ENCODE assay signal across 18 mouse cellular contexts in the genomic region with DNA sequence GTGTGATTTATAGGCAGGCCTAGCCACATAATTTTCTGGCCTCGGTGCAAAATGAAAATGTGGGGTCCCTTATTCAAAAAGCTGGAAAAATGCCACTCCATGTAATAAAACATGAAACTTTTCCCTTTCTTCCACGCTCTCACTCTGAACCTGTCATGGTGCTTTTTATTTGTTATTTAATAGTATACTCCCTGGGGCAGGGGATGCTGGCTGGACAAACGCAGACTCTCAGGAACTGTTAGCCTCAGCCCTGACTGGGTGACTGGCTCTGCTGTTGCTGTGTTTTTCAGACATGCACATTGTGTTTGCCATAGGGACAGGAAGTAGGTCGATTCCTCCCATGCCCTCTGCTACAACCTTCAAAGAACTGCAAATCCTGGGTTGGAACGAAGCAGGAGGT.
DNase-seq lines count a peak whose midpoint lies in the region; ATAC-seq and TF ChIP-seq lines count a peak whose summit lies in the region.
"Had no signal": no experiment of that assay in that cellular context is flagged by ENCODE, and none has a peak within 500 bp of the region (broad histone marks: within the 10 kb centered on the region; RNA-seq: fewer than 3 reads in every experiment).

No protein-coding gene starts in this region.

- TF ChIP-seq CTCF in lung, embryonic 14.5 days (IDR thresholded peaks at IDR 0.05; ENCODE audit: low read depth), result no peak
- TF ChIP-seq CTCF in lung, postnatal 0 days (IDR thresholded peaks at IDR 0.05), result no peak

- no peaks in the 10 kb centered on the region for H3K9me3 ChIP-seq in kidney, embryonic 15.5 days (replicated peaks)
- no peaks in the 10 kb centered on the region for H3K9me3 ChIP-seq in lung, embryonic 14.5 days (ENCODE audit: low read depth, low read length)
- no peaks in the 10 kb centered on the region for H3K9me3 ChIP-seq in lung, postnatal 0 days (ENCODE audit: low read length)
- H3K9me3 ChIP-seq in limb, embryonic 15.5 days, result no peaks in the 10 kb centered on the region
- H3K9me3 ChIP-seq: midbrain, embryonic 12.5 days; neural tube, embryonic 12.5 days had no signal

- H3K36me3 ChIP-seq in kidney, embryonic 15.5 days, result no peaks in the 10 kb centered on the region
- no peaks in the 10 kb centered on the region for H3K36me3 ChIP-seq in lung, embryonic 14.5 days (ENCODE audit: insufficient read depth)
- no peaks in the 10 kb centered on the region for H3K36me3 ChIP-seq in lung, postnatal 0 days (ENCODE audit: insufficient read depth, low read length)
- no peaks in the 10 kb centered on the region for H3K36me3 ChIP-seq in limb, embryonic 15.5 days
- H3K36me3 ChIP-seq: midbrain, embryonic 12.5 days; neural tube, embryonic 12.5 days had no signal

- peak overlapping the region; percentile 42; the same call in 1 of the 2 replicates for H3K27ac ChIP-seq in kidney, embryonic 15.5 days
- H3K27ac ChIP-seq in lung, embryonic 14.5 days (ENCODE audit: low read depth), result no peak overlapping the region
- no peak overlapping the region for H3K27ac ChIP-seq in lung, postnatal 0 days (ENCODE audit: low read length)
- no peak overlapping the region for H3K27ac ChIP-seq in limb, embryonic 15.5 days
- H3K27ac ChIP-seq: hindbrain, embryonic 14.5 days; midbrain, embryonic 12.5 days; neural tube, embryonic 12.5 days had no signal

- WGBS in kidney, embryonic 15.5 days, result 13% methylated on average over 5 of the region's 5 CpGs
- 44% methylated on average over 5 of the region's 5 CpGs for WGBS in lung, embryonic 14.5 days
- WGBS in lung, postnatal 0 days, result 44% methylated on average over 5 of the region's 5 CpGs
- WGBS in limb, embryonic 15.5 days, result 9% methylated on average over 5 of the region's 5 CpGs

- H3K4me2 ChIP-seq in kidney, embryonic 15.5 days, result no peak overlapping the region
- no peak overlapping the region for H3K4me2 ChIP-seq in lung, embryonic 14.5 days
- no peak overlapping the region for H3K4me2 ChIP-seq in lung, postnatal 0 days (replicated peaks; ENCODE audit: low read depth, low read length)
- H3K4me2 ChIP-seq in limb, embryonic 15.5 days, result no peak overlapping the region
- H3K4me2 ChIP-seq: hindbrain, embryonic 14.5 days; liver, embryonic 11.5 days; midbrain, embryonic 12.5 days; neural tube, embryonic 12.5 days had no signal

- no peaks in the 10 kb centered on the region for H3K27me3 ChIP-seq in kidney, embryonic 15.5 days
- no peaks in the 10 kb centered on the region for H3K27me3 ChIP-seq in lung, embryonic 14.5 days (ENCODE audit: insufficient read depth, low read length)
- no peaks in the 10 kb centered on the region for H3K27me3 ChIP-seq in lung, postnatal 0 days (replicated peaks; ENCODE audit: insufficient read depth, low read length)
- no peaks in the 10 kb centered on the region for H3K27me3 ChIP-seq in limb, embryonic 15.5 days
- H3K27me3 ChIP-seq: midbrain, embryonic 12.5 days; neural tube, embryonic 12.5 days had no signal

- no peak for TF ChIP-seq EP300 in lung, postnatal 0 days (IDR thresholded peaks at IDR 0.05)

- peak; percentile 75; the same call in 1 of the 2 replicates for ATAC-seq in kidney, embryonic 15.5 days (replicated peaks; ENCODE audit: low FRiP score)
- 0 out of 2 replicates have a peak, but pooled peaks have one; percentile 14 for ATAC-seq in lung, embryonic 14.5 days (ENCODE audit: insufficient read depth)
- no peak for ATAC-seq in lung, postnatal 0 days
- 0 out of 2 replicates have a peak, but pooled peaks have one; percentile 58 for ATAC-seq in limb, embryonic 15.5 days (ENCODE audit: insufficient number of reproducible peaks, low FRiP score, low TSS enrichment, low read depth)
- ATAC-seq: forebrain, embryonic 16.5 days; inflammation-experienced regulatory T-cells, adult 6 months; liver, postnatal 0 days; Patski had no signal

- H3K4me1 ChIP-seq in kidney, embryonic 15.5 days, result peaks cover 7% of the 10 kb centered on the region
- H3K4me1 ChIP-seq in lung, embryonic 14.5 days (ENCODE audit: insufficient read depth), result no peaks in the 10 kb centered on the region
- no peaks in the 10 kb centered on the region for H3K4me1 ChIP-seq in lung, postnatal 0 days (ENCODE audit: insufficient read depth, low read depth, low read length)
- H3K4me1 ChIP-seq in limb, embryonic 15.5 days, result peaks cover 9% of the 10 kb centered on the region
- H3K4me1 ChIP-seq: midbrain, embryonic 12.5 days; neural tube, embryonic 12.5 days had no signal

- DNase-seq in kidney, postnatal 36 days, result no peak
- peak; percentile 5 for DNase-seq in lung, embryonic 14.5 days
- no peak for DNase-seq in lung, postnatal 0 days (ENCODE audit: low spot score)
- peak; percentile 53 for DNase-seq in forelimb bud, embryonic 11.5 days (ENCODE audit: low read depth, low spot score)
- no peak for DNase-seq in right cerebral cortex, postnatal 25 days
- DNase-seq: cerebellum, adult 11 months; gastrocnemius, postnatal 25 days; liver, postnatal 0 days; thymus, postnatal 25 days had no signal

- H3K9ac ChIP-seq in kidney, embryonic 15.5 days, result no peak overlapping the region
- no peak overlapping the region; the same call in 1 of the 2 replicates for H3K9ac ChIP-seq in lung, embryonic 14.5 days
- H3K9ac ChIP-seq in lung, postnatal 0 days (replicated peaks; ENCODE audit: low read depth), result no peak overlapping the region
- H3K9ac ChIP-seq in limb, embryonic 15.5 days, result no peak overlapping the region
- H3K9ac ChIP-seq: hindbrain, embryonic 14.5 days; liver, postnatal 0 days; midbrain, embryonic 12.5 days; neural tube, embryonic 12.5 days had no signal

- no peak overlapping the region for H3K4me3 ChIP-seq in kidney, embryonic 15.5 days (replicated peaks)
- no peak overlapping the region for H3K4me3 ChIP-seq in lung, embryonic 14.5 days (ENCODE audit: low read depth, low read length)
- no peak overlapping the region for H3K4me3 ChIP-seq in lung, postnatal 0 days (ENCODE audit: low read depth, low read length)
- no peak overlapping the region for H3K4me3 ChIP-seq in limb, embryonic 15.5 days
- H3K4me3 ChIP-seq: midbrain, embryonic 12.5 days; neural tube, embryonic 12.5 days had no signal

Comparison
In these comparisons a context has a peak if more than half of its experiments do, and no peak if none do; other contexts are left out.
1. DNase-seq: peak in lung, embryonic 14.5 days (single experiment) and forelimb bud, embryonic 11.5 days (single experiment); none in kidney, postnatal 36 days (0 of 2), lung, postnatal 0 days (single experiment) and right cerebral cortex, postnatal 25 days (single experiment).